Mouse (Mus musculus): ENCODE measurements around the gene Cplane1. TPM values are rescaled to one million over a fixed set of nuclear protein-coding genes. Genes with fewer than 3 reads are reported as not detected.

Gene Cplane1
- polyA plus RNA-seq, 1 experiment: 4.1 TPM

GRCm38 (mm10) chr15:8135606-8136005, 33.3 kb upstream of the Cplane1 start:
- no peak overlapping the region for H3ac ChIP-seq (ENCODE audit: control insufficient read depth, insufficient read length)
- no peaks in the 10 kb centered on the region for H3K79me2 ChIP-seq (ENCODE audit: control insufficient read depth, insufficient read depth)
- H3K36me3 ChIP-seq (ENCODE audit: control insufficient read depth, insufficient read depth): peaks cover 91% of the 10 kb centered on the region
- H3K4me3 ChIP-seq: no peak overlapping the region
- H3K4me2 ChIP-seq (ENCODE audit: low read depth): no peak overlapping the region
- no peak for TF ChIP-seq MYOG (IDR thresholded peaks at IDR 0.05; ENCODE audit: control insufficient read depth in 1 of 3, insufficient read depth in 1 of 3, insufficient read length in 2 of 3, low read depth in 2 of 3)
- TF ChIP-seq POLR2AphosphoS2 (IDR thresholded peaks at IDR 0.05; ENCODE audit: insufficient read length, low read depth): no peak
- no peak for TF ChIP-seq POLR2A (IDR thresholded peaks at IDR 0.05; ENCODE audit: insufficient read length, low read depth)
- TF ChIP-seq SRF (IDR thresholded peaks at IDR 0.05; ENCODE audit: control insufficient read depth, insufficient read length, low read depth): no peak
- no peak for TF ChIP-seq CEBPB (IDR thresholded peaks at IDR 0.05; ENCODE audit: insufficient read depth, poor library complexity, severe bottlenecking)
- no peak for TF ChIP-seq REST (IDR thresholded peaks at IDR 0.05; ENCODE audit: insufficient read depth, insufficient read length)
- TF ChIP-seq TCF12 (IDR thresholded peaks at IDR 0.05; ENCODE audit: insufficient read depth, poor library complexity, severe bottlenecking): no peak
- TF ChIP-seq E2F4 (IDR thresholded peaks at IDR 0.05; ENCODE audit: insufficient read depth): no peak
- no peaks in the 10 kb centered on the region for H3K27me3 ChIP-seq (ENCODE audit: control insufficient read depth, insufficient read depth, insufficient read length)

GRCm38 (mm10) chr15:8161841-8162240, 7.1 kb upstream of the Cplane1 start:
- TF ChIP-seq SRF (IDR thresholded peaks at IDR 0.05; ENCODE audit: control insufficient read depth, insufficient read length, low read depth): no peak
- H3K4me3 ChIP-seq: no peak overlapping the region
- no peak overlapping the region for H3ac ChIP-seq (ENCODE audit: control insufficient read depth, insufficient read length)
- H3K79me2 ChIP-seq (ENCODE audit: control insufficient read depth, insufficient read depth): no peaks in the 10 kb centered on the region
- H3K4me2 ChIP-seq (ENCODE audit: low read depth): no peak overlapping the region
- no peaks in the 10 kb centered on the region for H3K27me3 ChIP-seq (ENCODE audit: control insufficient read depth, insufficient read depth, insufficient read length)
- peaks cover 41% of the 10 kb centered on the region for H3K36me3 ChIP-seq (ENCODE audit: control insufficient read depth, insufficient read depth)

- Histone ChIP-seq H3K27me3 (ENCODE audit: control insufficient read depth, insufficient read depth, insufficient read length) (no peaks in the 10 kb centered on the region), H3ac (ENCODE audit: control insufficient read depth, insufficient read length) (peak overlapping the region; percentile 41), H3K36me3 (ENCODE audit: control insufficient read depth, insufficient read depth) (no peaks in the 10 kb centered on the region), H3K79me2 (ENCODE audit: control insufficient read depth, insufficient read depth) (peaks cover 13% of the 10 kb centered on the region), H3K4me3 (peak overlapping the region; percentile 74), H3K4me2 (ENCODE audit: low read depth) (peak overlapping the region; percentile 96)
- TF ChIP-seq MYOG (IDR thresholded peaks at IDR 0.05; ENCODE audit: control insufficient read depth in 1 of 3, insufficient read depth in 1 of 3, insufficient read length in 2 of 3, low read depth in 2 of 3) (no peak), TCF3 (IDR thresholded peaks at IDR 0.05; ENCODE audit: insufficient read length, low read depth) (no peak)
Measured at GRCm38 (mm10) chr15:8169266-8169746, 400 bp downstream of the Cplane1 start.

GRCm38 (mm10) chr15:8189563-8189962, 20.7 kb downstream of the Cplane1 start:
- Histone ChIP-seq H3K4me3 (no peak overlapping the region), H3ac (ENCODE audit: control insufficient read depth, insufficient read length) (no peak overlapping the region), H3K36me3 (ENCODE audit: control insufficient read depth, insufficient read depth) (peaks cover 30% of the 10 kb centered on the region), H3K4me2 (ENCODE audit: low read depth) (peak overlapping the region; percentile 16), H3K79me2 (ENCODE audit: control insufficient read depth, insufficient read depth) (no peaks in the 10 kb centered on the region), H3K27me3 (ENCODE audit: control insufficient read depth, insufficient read depth, insufficient read length) (no peaks in the 10 kb centered on the region)
- no peak for TF ChIP-seq MYOG (IDR thresholded peaks at IDR 0.05; ENCODE audit: control insufficient read depth in 1 of 3, insufficient read depth in 1 of 3, insufficient read length in 2 of 3, low read depth in 2 of 3)
- TF ChIP-seq USF1 (IDR thresholded peaks at IDR 0.05; ENCODE audit: low read depth): no peak
- no peak for TF ChIP-seq SRF (IDR thresholded peaks at IDR 0.05; ENCODE audit: control insufficient read depth, insufficient read length, low read depth)
- no peak for TF ChIP-seq TCF3 (IDR thresholded peaks at IDR 0.05; ENCODE audit: insufficient read length, low read depth)
- TF ChIP-seq REST (IDR thresholded peaks at IDR 0.05; ENCODE audit: insufficient read depth, insufficient read length): no peak
- no peak for TF ChIP-seq MYOD1 (IDR thresholded peaks at IDR 0.05; ENCODE audit: control insufficient read depth in 1 of 3, insufficient read length in 2 of 3, low read depth in 2 of 3)
- no peak for TF ChIP-seq MAX (IDR thresholded peaks at IDR 0.05; ENCODE audit: low read depth)
- TF ChIP-seq E2F4 (IDR thresholded peaks at IDR 0.05; ENCODE audit: insufficient read depth): no peak
- no peak for TF ChIP-seq POLR2A (IDR thresholded peaks at IDR 0.05; ENCODE audit: insufficient read length, low read depth)
- no peak for TF ChIP-seq POLR2AphosphoS2 (IDR thresholded peaks at IDR 0.05; ENCODE audit: insufficient read length, low read depth)
- TF ChIP-seq TCF12 (IDR thresholded peaks at IDR 0.05; ENCODE audit: insufficient read depth, poor library complexity, severe bottlenecking): no peak
- TF ChIP-seq CEBPB (IDR thresholded peaks at IDR 0.05; ENCODE audit: insufficient read depth, poor library complexity, severe bottlenecking): no peak

- peaks cover 30% of the 10 kb centered on the region for H3K36me3 ChIP-seq (ENCODE audit: control insufficient read depth, insufficient read depth)
- TF ChIP-seq CEBPB (IDR thresholded peaks at IDR 0.05; ENCODE audit: insufficient read depth, poor library complexity, severe bottlenecking) (no peak), MYOG (IDR thresholded peaks at IDR 0.05; ENCODE audit: control insufficient read depth in 1 of 3, insufficient read depth in 1 of 3, insufficient read length in 2 of 3, low read depth in 2 of 3) (no peak), POLR2A (IDR thresholded peaks at IDR 0.05; ENCODE audit: insufficient read length, low read depth) (no peak), E2F4 (IDR thresholded peaks at IDR 0.05; ENCODE audit: insufficient read depth) (no peak), TCF12 (IDR thresholded peaks at IDR 0.05; ENCODE audit: insufficient read depth, poor library complexity, severe bottlenecking) (no peak), REST (IDR thresholded peaks at IDR 0.05; ENCODE audit: insufficient read depth, insufficient read length) (no peak), MYOD1 (IDR thresholded peaks at IDR 0.05; ENCODE audit: control insufficient read depth in 1 of 3, insufficient read length in 2 of 3, low read depth in 2 of 3) (no peak), TCF3 (IDR thresholded peaks at IDR 0.05; ENCODE audit: insufficient read length, low read depth) (no peak)
- no peak overlapping the region for H3K4me3 ChIP-seq
- peak overlapping the region; percentile 16 for H3K4me2 ChIP-seq (ENCODE audit: low read depth)
- H3K79me2 ChIP-seq (ENCODE audit: control insufficient read depth, insufficient read depth): no peaks in the 10 kb centered on the region
- H3ac ChIP-seq (ENCODE audit: control insufficient read depth, insufficient read length): no peak overlapping the region
- H3K27me3 ChIP-seq (ENCODE audit: control insufficient read depth, insufficient read depth, insufficient read length): no peaks in the 10 kb centered on the region
Measured at GRCm38 (mm10) chr15:8190435-8190834, 21.5 kb downstream of the Cplane1 start.

All from myocyte (in vitro differentiated cells).